Mouse (Mus musculus): Measurements from ENCODE around the gene Olfr487.
"Not testable (repeated sequence)": the region's sequence is repeated elsewhere in the genome, so short reads cannot be mapped to it uniquely, and the experiment has no call there.

GRCm38 (mm10) chr7:108184401-108184800, 30.0 kb downstream of the Olfr487 start:
- not testable (repeated sequence) for TF ChIP-seq EP300, CTCF (IDR thresholded peaks at IDR 0.05; ENCODE audit: low read depth)
